Mouse (Mus musculus) mesoderm, embryonic 11.5 days (tissue): ENCODE results near the gene BC030870.

Source experiments
- DNase-seq: peaks from one replicate; pipeline ENCODE4 v3.0.0-alpha.2; 2012; ENCODE audit warnings: low read depth, low spot score

BC030870 gene

GRCm38 (mm10) chr8:65080731-65081130, 48.6 kb downstream of the BC030870 start:
- no peak for DNase-seq

- DNase-seq = no peak
Measured at GRCm38 (mm10) chr8:65074733-65075132, 54.6 kb downstream of the BC030870 start, which contains the start of gene Gm10663. Gene Gm10663 (plus strand): TSS chr8:65075033.

- DNase-seq = no peak
Measured at GRCm38 (mm10) chr8:65070996-65071395, 58.4 kb downstream of the BC030870 start.

GRCm38 (mm10) chr8:65068473-65068819, 60.9 kb downstream of the BC030870 start:
- no peak for DNase-seq

- peak; percentile 30 for DNase-seq
Measured at GRCm38 (mm10) chr8:65067694-65068472, 61.5 kb downstream of the BC030870 start.

- DNase-seq = no peak
Measured at GRCm38 (mm10) chr8:65067031-65067430, 62.3 kb downstream of the BC030870 start.

GRCm38 (mm10) chr8:65065622-65066021, 63.7 kb downstream of the BC030870 start:
- no peak for DNase-seq

GRCm38 (mm10) chr8:65064071-65064470, 65.3 kb downstream of the BC030870 start:
- no peak for DNase-seq

- DNase-seq = no peak
Measured at GRCm38 (mm10) chr8:65062195-65062594, 67.2 kb downstream of the BC030870 start.

- DNase-seq = no peak
Measured at GRCm38 (mm10) chr8:65056722-65057121, 72.6 kb downstream of the BC030870 start.

- DNase-seq = peak; percentile 44
Measured at GRCm38 (mm10) chr8:65053968-65054367, 75.4 kb downstream of the BC030870 start.

- DNase-seq = no peak
Measured at GRCm38 (mm10) chr8:65053554-65053953, 75.8 kb downstream of the BC030870 start.

- DNase-seq = no peak
Measured at GRCm38 (mm10) chr8:65047801-65048200, 81.6 kb downstream of the BC030870 start.

- DNase-seq = no peak
Measured at GRCm38 (mm10) chr8:65047193-65047592, 82.2 kb downstream of the BC030870 start.

GRCm38 (mm10) chr8:65046565-65046964, 82.8 kb downstream of the BC030870 start:
- DNase-seq = no peak

- peak; percentile 70 for DNase-seq
Measured at GRCm38 (mm10) chr8:65037117-65037533, 92.2 kb downstream of the BC030870 start, which contains the start of gene Apela. Gene Apela (minus strand): TSS chr8:65037336.
